Mouse (Mus musculus) right cerebral cortex, postnatal 14 days (tissue): ENCODE results near the gene Insm2.
"Not testable (repeated sequence)": the region's sequence is repeated elsewhere in the genome, so short reads cannot be mapped to it uniquely, and the experiment has no call there.

ENCODE experiments used
- DNase-seq: peaks from one replicate; pipeline ENCODE4 v3.0.0; 2022

Gene Insm2

DNA sequence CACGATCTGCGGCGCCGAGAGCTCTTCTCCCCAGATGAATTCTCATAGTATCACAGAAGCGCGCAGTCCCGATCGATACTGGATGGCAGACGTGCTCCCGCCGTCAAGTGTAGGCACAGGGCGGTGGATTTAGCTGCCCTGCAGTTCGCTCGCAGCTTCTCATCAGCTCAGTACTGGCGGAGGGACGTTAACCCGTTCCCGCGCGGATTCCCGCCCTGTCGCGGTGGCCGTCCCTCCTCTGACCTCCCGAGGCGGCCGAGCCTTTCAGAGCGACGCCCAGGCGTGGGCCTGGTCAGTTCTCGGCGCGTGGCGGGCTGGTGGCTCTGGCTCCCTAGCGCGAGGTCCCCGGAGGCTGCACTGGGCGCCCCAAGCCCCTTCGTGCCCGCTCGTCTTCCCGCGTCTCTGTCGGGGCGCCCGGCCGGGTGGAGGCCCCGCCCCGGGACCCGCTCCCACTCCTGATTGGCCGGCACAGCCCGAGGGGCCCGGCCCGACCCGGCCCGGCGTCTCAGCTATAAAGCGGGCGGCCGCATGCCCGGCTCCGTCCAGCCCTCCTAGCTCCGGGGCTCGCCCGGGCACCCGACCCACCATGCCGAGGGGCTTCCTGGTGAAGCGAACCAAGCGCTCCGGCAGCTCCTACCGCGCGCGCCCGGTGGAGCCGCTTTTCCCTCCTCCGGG, at the start of gene Insm2:
Gene Insm2, plus strand, starts transcription at position 541 of the 675 bp plus-strand sequence.
- peak; percentile 18 for DNase-seq

DNA sequence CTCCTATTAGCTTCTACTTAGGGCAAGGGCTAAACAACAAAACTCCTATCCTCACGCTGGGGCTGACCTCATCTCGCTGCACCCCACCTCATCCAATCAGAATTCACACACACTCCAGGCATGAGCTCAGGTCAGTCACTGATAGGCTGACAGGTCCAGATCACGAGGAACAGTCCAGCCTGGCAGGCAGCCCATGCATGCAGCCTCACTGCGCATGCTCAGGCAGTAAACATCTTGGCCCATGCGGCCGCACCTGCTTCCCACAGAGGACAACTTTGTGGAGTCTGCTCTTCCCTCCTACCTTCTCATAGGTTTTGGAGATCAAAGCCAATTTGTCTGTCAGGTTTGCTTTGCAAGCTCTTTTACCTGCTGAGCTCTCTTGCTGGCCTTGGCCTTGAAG, 44.3 kb upstream of the Insm2 start:
- not testable (repeated sequence) for DNase-seq

DNA sequence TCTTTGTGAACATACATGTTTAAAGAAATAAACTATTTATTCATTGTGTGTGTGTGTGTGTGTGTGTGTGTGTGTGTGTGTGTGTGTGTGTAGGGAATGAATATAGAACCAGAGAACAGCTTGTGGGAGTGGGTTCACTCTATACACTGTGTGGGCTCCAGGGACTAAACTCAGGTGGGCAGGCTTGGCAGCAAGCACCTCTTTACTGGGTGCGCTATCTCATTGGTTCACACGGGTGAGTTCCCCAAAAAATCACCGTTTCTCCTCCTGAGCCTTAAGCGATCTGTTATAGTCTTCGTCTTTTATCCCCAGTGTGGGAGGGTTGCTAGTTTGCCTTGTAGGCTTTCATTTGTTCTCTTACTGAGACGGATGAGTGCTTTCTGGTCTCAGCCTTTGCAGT, 41.4 kb upstream of the Insm2 start:
- DNase-seq = no peak

DNA sequence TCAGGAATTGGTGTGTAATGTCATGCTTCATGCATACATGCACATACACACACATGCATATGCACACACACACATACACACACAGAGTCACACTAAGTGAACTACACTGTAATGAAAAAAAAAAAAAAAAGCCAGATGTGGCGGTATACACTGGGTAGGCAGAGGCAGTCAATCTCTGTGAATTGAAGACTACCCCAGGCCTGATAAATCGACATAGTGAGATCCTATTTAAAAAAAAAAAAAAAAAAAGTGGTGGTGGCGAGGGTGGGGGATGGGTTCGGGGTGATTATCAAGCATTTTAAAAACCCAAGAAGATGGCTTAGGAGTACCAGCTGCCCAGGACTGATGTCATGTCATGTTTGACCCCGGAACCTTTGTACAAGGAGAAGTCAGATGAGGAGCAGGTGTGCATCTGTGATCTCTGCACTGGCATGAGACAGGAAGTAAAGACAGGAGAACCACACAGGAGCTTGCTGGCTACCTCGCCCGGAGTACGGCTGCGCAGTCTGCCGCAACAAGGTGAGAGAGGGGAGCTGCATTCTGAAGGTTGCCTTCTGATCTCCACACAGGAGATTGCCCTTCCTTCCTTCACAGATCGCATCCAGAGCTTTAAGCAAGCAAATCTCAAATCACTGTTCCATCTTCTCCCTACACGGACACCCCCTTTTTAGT, 39.9 kb upstream of the Insm2 start:
- no peak for DNase-seq

DNA sequence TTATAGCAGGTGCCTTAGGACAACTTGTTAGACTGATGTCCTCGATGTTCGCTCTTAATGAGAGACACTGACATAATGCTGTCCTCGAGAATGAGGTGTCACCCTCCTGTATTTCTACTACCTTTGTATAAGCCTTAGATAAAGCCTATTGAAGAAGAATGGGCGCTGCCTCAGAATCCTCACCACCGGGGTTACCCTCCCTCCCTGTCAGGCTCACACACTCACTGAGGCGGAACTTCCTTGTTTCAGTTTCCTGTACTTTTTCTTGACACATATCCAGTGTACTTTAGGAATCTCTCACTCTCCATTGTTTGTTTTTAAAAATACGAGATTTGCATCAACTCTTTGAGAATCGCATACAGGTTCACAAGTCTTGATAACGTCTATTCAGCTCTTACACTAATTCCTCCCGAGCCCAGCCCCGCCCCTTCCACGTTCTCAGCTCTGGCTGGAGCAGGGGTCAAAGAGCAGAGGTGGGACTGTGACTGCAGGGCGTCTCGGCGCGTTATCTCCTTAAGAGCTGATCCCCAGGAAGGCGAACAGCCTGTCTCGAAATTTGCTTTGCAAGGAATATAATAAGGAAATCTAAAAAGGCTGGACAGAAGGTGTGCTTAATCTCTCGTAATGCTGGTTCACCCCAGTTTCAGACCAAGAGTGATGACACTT, 39.1 kb upstream of the Insm2 start:
- no peak for DNase-seq

GRCm38 (mm10) chr12:55563742-55564141, 35.5 kb upstream of the Insm2 start:
- DNase-seq = no peak

- DNase-seq = no peak
These were observed 34.9 kb upstream of the Insm2 start for GRCm38 (mm10) chr12:55564187-55564963.

GRCm38 (mm10) chr12:55565206-55565605, 34.0 kb upstream of the Insm2 start, which contains the start of gene Aldoart2:
Aldoart2 (plus strand) TSS chr12:55565239.
- DNase-seq = no peak

- DNase-seq = no peak
These were observed 33.4 kb upstream of the Insm2 start for GRCm38 (mm10) chr12:55565867-55566266.

- DNase-seq = no peak
These were observed 32.4 kb upstream of the Insm2 start for GRCm38 (mm10) chr12:55566837-55567236.

DNA sequence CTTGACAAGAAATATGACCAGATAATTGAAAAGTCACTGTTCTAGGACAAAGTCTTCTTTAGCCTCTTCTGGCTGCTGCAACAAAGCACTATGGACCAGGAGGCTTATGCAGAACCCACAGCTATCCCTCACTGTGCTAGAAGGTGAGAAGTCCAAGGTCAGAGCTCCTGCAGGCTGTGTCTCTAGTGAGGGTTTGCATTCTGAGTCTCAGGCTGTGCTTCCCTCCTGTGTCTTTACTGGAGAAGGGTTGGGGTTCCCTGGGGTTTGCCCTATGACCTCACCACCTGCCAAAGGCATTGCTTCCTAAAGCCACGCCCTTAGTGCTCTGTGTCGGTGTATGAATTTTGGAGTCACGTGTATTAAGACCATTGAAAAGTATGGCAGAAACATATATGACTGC, 30.8 kb upstream of the Insm2 start:
- DNase-seq = no peak

DNA sequence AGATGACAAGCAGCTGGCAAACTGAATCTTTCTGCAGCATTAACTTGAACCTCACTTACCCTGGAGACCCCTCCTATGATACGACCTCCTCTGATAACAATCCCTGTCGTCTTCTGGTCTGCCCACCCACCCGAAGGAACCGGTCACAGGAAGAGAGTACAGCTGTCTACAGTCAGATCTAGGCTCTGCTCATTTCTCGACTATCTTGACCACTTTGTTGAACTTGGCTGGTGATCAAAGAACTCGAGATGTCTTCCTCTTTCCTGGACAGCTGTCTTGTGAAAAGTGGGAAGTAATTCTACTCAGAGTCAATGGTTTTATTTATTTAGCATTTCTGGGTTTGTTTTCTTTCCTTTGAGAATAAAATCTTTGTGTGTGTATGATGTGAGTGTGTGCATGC, 29.6 kb upstream of the Insm2 start:
- no peak for DNase-seq

DNA sequence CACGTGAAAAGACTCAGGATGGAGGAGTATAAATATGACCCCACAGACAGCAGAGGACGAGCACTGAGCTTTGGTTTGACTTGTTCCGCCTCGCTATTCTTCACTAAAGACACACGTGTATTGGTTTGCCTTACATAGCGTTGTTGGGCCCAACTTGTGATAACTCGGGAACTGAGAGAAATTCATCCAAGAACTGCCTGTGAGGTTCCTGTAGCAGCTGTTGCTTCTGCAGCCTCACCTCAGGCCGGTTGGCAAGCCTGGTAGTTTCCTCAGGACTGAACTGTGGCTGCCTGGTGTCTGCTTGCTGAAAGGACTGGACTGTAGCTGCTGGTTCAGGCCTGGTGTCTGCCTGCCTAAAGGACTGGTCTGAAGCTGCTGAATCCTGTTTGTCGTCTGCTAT, 28.6 kb upstream of the Insm2 start:
- DNase-seq = no peak

DNA sequence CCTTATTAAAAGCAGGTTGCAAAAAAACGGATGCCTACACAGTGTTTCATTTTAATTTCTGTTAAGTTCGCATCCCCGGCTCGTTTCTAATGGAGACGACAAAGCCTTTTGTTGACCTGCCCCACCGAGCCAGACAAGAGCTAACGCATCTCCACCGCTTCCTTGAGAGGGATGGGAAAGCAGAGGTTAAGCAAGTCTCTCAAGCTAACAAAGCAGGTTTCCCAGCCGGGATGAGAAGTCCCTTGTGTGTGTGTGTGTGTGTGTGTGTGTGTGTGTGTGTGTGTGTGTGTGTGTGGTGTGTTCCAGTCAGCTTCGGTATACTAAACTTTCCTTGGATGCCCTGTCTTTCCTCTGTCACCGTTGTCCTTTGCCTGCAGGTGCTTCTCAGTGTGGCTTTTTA, 28.0 kb upstream of the Insm2 start:
- DNase-seq = no peak

DNA sequence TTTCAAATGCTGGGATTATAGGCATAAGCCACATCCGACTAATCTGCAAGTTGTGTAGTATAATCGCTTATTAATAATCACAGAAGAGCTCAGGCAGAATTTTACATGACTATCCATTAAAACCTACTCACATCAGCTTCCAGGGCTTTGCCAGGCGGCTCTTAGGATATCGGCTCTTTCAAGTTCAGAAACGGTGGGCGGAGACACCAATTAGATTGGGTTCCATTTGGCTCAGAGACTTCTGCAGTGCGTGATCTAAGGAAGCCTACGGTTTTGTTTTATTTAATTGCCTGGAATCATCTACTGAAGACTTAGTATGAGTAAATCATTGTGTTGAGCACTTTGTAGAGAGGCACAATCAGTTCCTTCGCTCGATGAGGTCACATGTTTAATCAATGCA, 27.6 kb upstream of the Insm2 start:
- DNase-seq = no peak

DNA sequence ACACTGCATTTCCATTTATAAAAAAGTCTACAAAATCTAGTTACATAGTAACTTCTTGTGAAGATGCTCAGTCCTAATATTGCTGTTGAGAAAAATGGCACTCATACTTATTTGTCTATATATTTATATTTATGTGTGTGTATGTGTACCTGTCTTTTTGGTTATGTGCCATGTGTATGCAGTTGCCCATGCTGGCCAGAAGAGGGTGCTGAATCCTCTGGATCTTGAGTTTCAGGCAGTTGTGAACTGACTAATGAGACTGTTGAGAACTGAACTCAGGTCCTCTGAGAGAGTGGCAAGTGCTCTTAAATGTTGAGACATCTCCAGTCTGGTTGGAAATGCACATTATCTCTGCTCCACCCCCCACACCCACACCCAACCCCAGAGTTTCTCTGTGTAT, 26.1 kb upstream of the Insm2 start:
- DNase-seq = no peak

DNA sequence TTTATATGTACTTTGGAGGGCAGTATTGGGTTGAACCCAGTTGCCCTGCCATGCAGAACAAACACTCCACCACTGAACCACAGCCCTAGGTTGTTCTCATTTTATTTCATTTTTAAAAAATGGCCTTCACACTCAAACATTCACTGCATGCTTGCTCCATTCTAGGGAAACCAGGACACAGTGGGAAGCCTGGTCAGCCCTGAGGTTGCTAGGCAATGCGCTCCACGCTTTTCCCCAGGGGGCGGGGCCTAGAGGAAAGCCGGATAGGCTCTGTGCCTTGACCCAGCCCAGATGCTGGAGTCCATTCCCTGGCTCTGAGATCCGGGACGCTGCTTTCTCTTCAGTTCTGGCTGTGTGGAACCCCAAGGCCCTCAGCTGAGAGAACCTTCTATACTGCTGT, 25.4 kb upstream of the Insm2 start:
- DNase-seq = no peak

GRCm38 (mm10) chr12:55586936-55587335, 12.3 kb upstream of the Insm2 start:
- not testable (repeated sequence) for DNase-seq

DNA sequence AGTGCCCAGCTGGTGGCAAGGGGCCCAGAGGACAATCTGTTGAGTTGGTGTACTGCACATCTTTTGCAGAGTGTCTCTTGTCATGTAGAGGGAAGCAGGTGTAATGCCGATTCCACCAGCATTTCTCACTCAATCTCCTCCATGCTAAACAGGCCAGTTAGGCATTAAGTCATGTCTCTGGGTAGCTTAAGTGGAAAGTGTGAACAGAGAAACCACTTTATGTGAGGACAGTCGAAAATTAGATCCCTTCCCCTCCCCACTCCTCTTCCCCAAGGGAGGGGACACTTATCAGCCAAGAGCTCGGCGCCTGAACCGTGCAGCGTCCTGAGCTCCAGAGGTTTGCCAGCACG, 715 bp upstream of the Insm2 start:
- DNase-seq = no peak

DNA sequence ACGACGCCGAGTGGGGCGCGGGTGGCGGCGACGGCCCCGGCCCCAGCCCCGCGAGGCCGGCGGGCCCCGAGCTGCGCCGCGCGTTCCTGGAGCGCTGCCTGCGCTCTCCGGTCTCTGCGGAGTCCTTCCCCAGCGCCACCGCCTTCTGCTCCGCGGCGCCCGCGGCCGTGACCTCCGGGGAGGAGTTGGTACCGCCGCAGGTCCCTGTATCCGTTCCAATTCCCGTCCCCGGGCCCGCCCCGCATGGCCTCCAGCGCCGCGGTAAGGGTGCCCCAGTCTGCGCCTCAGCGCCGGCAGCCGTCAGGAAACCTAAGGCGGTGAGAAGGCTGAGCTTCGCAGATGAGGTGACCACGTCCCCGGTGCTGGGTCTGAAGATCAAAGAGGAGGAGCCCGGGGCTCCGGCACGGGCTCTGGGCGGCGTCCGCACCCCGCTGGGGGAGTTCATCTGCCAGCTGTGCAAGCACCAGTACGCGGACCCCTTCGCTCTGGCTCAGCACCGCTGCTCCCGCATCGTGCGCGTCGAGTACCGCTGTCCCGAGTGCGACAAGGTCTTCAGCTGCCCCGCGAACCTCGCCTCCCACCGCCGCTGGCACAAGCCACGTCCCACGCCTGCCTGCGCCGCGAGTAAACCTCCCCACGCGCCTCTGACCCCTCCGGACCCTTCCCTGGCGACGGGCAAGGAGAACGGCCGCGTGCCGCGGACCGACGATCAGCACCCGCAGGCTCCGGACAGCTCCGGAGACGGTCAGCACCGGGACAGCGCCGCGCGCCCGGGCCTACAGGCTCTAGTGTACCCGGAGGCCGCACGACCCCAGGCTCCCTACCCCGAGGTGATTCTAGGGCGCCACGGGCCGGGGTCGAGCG, 644 bp downstream of the Insm2 start:
- peak; percentile 44 for DNase-seq

GRCm38 (mm10) chr12:55600503-55600994, 1.3 kb downstream of the Insm2 start:
- no peak for DNase-seq

DNA sequence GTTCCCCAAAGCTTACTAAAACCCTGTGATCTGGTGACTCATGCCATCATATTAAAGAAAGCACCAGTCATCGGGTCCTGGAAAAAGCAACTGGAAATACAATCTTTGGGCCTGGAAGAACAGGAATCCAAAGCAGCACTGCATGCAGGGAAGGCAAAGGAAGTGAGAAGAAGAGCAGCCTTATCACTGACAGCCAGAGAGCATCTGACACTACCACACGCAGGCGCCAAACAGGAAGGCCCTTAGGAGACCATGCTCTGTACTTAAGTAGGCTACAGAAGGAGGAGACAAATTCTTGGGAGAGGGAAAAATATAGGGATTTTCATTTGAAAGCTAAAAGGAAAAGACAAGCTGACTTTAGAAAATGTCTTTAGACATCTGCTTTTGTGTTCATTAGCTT, 5.2 kb downstream of the Insm2 start:
- no peak for DNase-seq
